Mouse (Mus musculus): Measurements from ENCODE around the gene Kat6b. TPM values are rescaled to one million over a fixed set of nuclear protein-coding genes. Genes with fewer than 3 reads are reported as not detected.

The Kat6b gene
- polyA plus RNA-seq, 1 experiment from 2014 or later, result 7.2 TPM

GRCm38 (mm10) chr14:21583051-21583450, 101.8 kb downstream of the Kat6b start:
- Histone ChIP-seq H3K9me3 (replicated peaks; ENCODE audit: low read length) (no peaks in the 10 kb centered on the region), H3K36me3 (ENCODE audit: insufficient read depth, low read length) (no peaks in the 10 kb centered on the region), H3K4me1 (replicated peaks; ENCODE audit: insufficient read depth, low read length) (peaks cover 30% of the 10 kb centered on the region), H3K9ac (ENCODE audit: low read depth, low read length) (no peak overlapping the region), H3K4me3 (replicated peaks; ENCODE audit: low read depth, low read length) (no peak overlapping the region), H3K4me2 (ENCODE audit: low read length) (no peak overlapping the region), H3K27me3 (ENCODE audit: insufficient read depth, low read length) (no peaks in the 10 kb centered on the region), H3K27ac (no peak overlapping the region)
- ATAC-seq (replicated peaks; ENCODE audit: low FRiP score, low read depth) (no peak), DNase-seq (ENCODE audit: low spot score) (no peak)
- no peak for TF ChIP-seq CTCF (IDR thresholded peaks at IDR 0.05; ENCODE audit: low read depth)
- 85% methylated on average over 6 of the region's 6 CpGs for WGBS

DNA sequence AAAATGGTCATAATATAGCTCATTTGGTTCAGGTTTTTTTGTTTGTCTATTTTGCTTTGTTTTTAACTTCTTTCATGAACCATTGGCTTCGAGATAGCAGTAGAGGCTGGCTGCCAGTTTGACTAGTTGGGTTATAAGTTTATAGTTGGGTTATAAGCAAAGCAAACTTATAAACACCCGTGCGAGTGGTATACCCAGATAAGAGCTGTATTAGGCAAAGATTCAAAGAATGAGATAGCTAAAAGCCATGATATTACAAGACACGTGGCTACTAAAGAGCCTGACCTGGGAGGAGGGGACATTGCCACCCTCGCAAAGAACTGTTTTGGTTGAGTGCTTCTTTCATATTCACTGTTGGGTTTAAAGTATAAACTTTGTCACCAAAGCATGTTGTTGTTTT, 102.6 kb downstream of the Kat6b start:
- Histone ChIP-seq H3K27ac (no peak overlapping the region), H3K4me1 (replicated peaks; ENCODE audit: insufficient read depth, low read length) (peaks cover 30% of the 10 kb centered on the region), H3K4me2 (ENCODE audit: low read length) (no peak overlapping the region), H3K27me3 (ENCODE audit: insufficient read depth, low read length) (no peaks in the 10 kb centered on the region), H3K4me3 (replicated peaks; ENCODE audit: low read depth, low read length) (no peak overlapping the region), H3K9me3 (replicated peaks; ENCODE audit: low read length) (no peaks in the 10 kb centered on the region), H3K9ac (ENCODE audit: low read depth, low read length) (no peak overlapping the region), H3K36me3 (ENCODE audit: insufficient read depth, low read length) (no peaks in the 10 kb centered on the region)
- WGBS, result 69% methylated on average over 5 of the region's 5 CpGs
- ATAC-seq (replicated peaks; ENCODE audit: low FRiP score, low read depth) (no peak), DNase-seq (ENCODE audit: low spot score) (no peak)
- TF ChIP-seq CTCF (IDR thresholded peaks at IDR 0.05; ENCODE audit: low read depth), result no peak

DNA sequence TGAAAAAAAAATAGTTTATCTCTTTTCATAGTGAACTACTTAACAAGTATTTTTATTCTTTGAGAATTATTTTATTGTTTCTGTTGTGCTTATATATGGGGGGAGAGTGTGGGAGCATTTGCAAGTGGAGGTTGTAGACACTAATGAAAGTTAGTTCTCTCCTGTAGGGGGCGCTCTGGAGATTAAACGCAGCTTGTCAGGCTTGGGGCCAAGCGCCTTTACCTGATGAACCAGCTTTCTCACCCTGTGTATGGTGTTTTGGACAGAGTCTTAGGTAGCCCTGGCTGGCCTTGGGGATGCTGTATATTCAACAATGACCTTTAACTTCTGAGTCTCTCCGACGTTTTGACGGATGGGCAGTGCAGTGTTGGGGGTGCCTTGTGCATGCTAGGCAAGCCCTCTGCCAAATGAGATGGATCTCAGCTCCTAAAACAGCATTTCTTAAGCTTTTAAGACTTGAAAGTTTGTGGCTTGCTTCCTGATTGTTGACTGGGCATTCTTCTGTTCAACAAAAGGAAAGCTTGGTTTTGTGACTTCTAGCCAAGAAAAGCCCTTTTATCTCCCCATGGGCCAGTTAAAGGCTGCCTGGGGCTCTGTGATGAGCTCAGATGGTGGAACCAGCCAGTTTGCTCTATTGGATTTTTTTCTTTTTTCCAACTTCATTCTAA, 103.4 kb downstream of the Kat6b start:
- TF ChIP-seq CTCF (IDR thresholded peaks at IDR 0.05; ENCODE audit: low read depth), result peak; percentile 50
- ATAC-seq (replicated peaks; ENCODE audit: low FRiP score, low read depth) (no peak), DNase-seq (ENCODE audit: low spot score) (peak; percentile 28)
- Histone ChIP-seq H3K9ac (ENCODE audit: low read depth, low read length) (no peak overlapping the region), H3K4me2 (ENCODE audit: low read length) (no peak overlapping the region), H3K9me3 (replicated peaks; ENCODE audit: low read length) (no peaks in the 10 kb centered on the region), H3K27ac (0 out of 2 replicates have a peak overlapping the region, but pooled peaks have one; percentile 34), H3K4me1 (replicated peaks; ENCODE audit: insufficient read depth, low read length) (peaks cover 30% of the 10 kb centered on the region), H3K4me3 (replicated peaks; ENCODE audit: low read depth, low read length) (no peak overlapping the region), H3K27me3 (ENCODE audit: insufficient read depth, low read length) (no peaks in the 10 kb centered on the region), H3K36me3 (ENCODE audit: insufficient read depth, low read length) (no peaks in the 10 kb centered on the region)
- 25% methylated on average over 6 of the region's 6 CpGs for WGBS

- TF ChIP-seq CTCF (IDR thresholded peaks at IDR 0.05; ENCODE audit: low read depth), result peak; percentile 22; the same call in 1 of the 2 replicates
- Histone ChIP-seq H3K4me2 (ENCODE audit: low read length) (no peak overlapping the region), H3K4me3 (replicated peaks; ENCODE audit: low read depth, low read length) (no peak overlapping the region), H3K4me1 (replicated peaks; ENCODE audit: insufficient read depth, low read length) (peaks cover 30% of the 10 kb centered on the region), H3K27me3 (ENCODE audit: insufficient read depth, low read length) (no peaks in the 10 kb centered on the region), H3K9me3 (replicated peaks; ENCODE audit: low read length) (no peaks in the 10 kb centered on the region), H3K36me3 (ENCODE audit: insufficient read depth, low read length) (no peaks in the 10 kb centered on the region), H3K9ac (ENCODE audit: low read depth, low read length) (no peak overlapping the region), H3K27ac (0 out of 2 replicates have a peak overlapping the region, but pooled peaks have one; percentile 34)
- ATAC-seq (replicated peaks; ENCODE audit: low FRiP score, low read depth) (0 out of 2 replicates have a peak, but pooled peaks have one; percentile 17), DNase-seq (ENCODE audit: low spot score) (no peak)
- 54% methylated on average over 8 of the region's 8 CpGs for WGBS
Observed at GRCm38 (mm10) chr14:21585491-21586251, 104.4 kb downstream of the Kat6b start.

GRCm38 (mm10) chr14:21586481-21587118, 105.4 kb downstream of the Kat6b start:
- ATAC-seq (replicated peaks; ENCODE audit: low FRiP score, low read depth) (no peak), DNase-seq (ENCODE audit: low spot score) (peak; percentile 70)
- no peak overlapping the region for H3K9ac ChIP-seq (ENCODE audit: low read depth, low read length)
- H3K27ac ChIP-seq, result no peak overlapping the region
- H3K27me3 ChIP-seq (ENCODE audit: insufficient read depth, low read length), result no peaks in the 10 kb centered on the region
- H3K4me3 ChIP-seq (replicated peaks; ENCODE audit: low read depth, low read length), result no peak overlapping the region
- TF ChIP-seq CTCF (IDR thresholded peaks at IDR 0.05; ENCODE audit: low read depth), result no peak
- H3K4me1 ChIP-seq (replicated peaks; ENCODE audit: insufficient read depth, low read length), result peaks cover 30% of the 10 kb centered on the region
- H3K36me3 ChIP-seq (ENCODE audit: insufficient read depth, low read length), result no peaks in the 10 kb centered on the region
- whole genome bisulfite sequencing, result 21% methylated on average over 4 of the region's 4 CpGs
- no peaks in the 10 kb centered on the region for H3K9me3 ChIP-seq (replicated peaks; ENCODE audit: low read length)
- H3K4me2 ChIP-seq (ENCODE audit: low read length), result no peak overlapping the region

DNA sequence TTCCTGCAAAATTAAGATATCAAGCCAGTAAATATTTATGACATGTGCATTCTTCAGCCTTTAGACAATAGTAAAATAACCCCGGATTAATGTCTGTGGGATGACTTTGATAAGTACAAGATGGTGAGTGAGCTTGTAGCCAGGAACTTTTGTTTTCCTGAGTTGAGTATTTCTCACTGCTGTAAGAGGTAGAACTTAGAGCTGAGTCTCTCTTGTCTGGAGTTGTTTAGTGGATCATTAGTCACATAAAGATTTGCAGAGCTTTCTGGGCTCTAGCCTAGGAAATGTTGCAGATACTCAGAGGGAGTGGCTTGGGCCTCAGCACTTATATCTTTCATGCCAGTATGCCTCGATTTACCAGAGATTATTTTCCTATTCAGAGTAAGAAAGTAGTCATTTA, 106.7 kb downstream of the Kat6b start:
- Histone ChIP-seq H3K27me3 (ENCODE audit: insufficient read depth, low read length) (no peaks in the 10 kb centered on the region), H3K4me3 (replicated peaks; ENCODE audit: low read depth, low read length) (no peak overlapping the region), H3K4me1 (replicated peaks; ENCODE audit: insufficient read depth, low read length) (peaks cover 30% of the 10 kb centered on the region), H3K9me3 (replicated peaks; ENCODE audit: low read length) (no peaks in the 10 kb centered on the region), H3K36me3 (ENCODE audit: insufficient read depth, low read length) (no peaks in the 10 kb centered on the region), H3K4me2 (ENCODE audit: low read length) (no peak overlapping the region), H3K27ac (no peak overlapping the region), H3K9ac (ENCODE audit: low read depth, low read length) (no peak overlapping the region)
- ATAC-seq (replicated peaks; ENCODE audit: low FRiP score, low read depth) (no peak), DNase-seq (ENCODE audit: low spot score) (peak; percentile 52)
- WGBS, result 41% methylated on average over 2 of the region's 2 CpGs
- TF ChIP-seq CTCF (IDR thresholded peaks at IDR 0.05; ENCODE audit: low read depth), result no peak

Measured in kidney, postnatal 0 days (tissue).